Mouse (Mus musculus) large intestine, adult 2 months (tissue): ENCODE measurements around the gene Tmtc2. TPM values are rescaled to one million over a fixed set of nuclear protein-coding genes. Genes with fewer than 3 reads are reported as not detected.

ENCODE experiments used
- DNase-seq: peaks from one replicate; pipeline ENCODE4 v3.0.0-alpha.2; 2012; ENCODE audit warnings: low read depth, low spot score
- WGBS: fragments of 180-500 bp; shearing (Covaris S2); methylation state at CpG from one replicate; pipeline ENCODE4 v1.1.7; 2018; 5-methylcytosine and 5-hydroxymethylcytosine counted together
- polyA plus RNA-seq: library from polyadenylated mRNA; depleted of rRNA; stranded (reverse); fragments of >200 nt; gene quantifications from 2 replicates; pipeline ENCODE4 v1.2.3, GENCODE M21; 2012

Tmtc2 gene
- polyA plus RNA-seq, 1 experiment = 3.5 TPM

DNA sequence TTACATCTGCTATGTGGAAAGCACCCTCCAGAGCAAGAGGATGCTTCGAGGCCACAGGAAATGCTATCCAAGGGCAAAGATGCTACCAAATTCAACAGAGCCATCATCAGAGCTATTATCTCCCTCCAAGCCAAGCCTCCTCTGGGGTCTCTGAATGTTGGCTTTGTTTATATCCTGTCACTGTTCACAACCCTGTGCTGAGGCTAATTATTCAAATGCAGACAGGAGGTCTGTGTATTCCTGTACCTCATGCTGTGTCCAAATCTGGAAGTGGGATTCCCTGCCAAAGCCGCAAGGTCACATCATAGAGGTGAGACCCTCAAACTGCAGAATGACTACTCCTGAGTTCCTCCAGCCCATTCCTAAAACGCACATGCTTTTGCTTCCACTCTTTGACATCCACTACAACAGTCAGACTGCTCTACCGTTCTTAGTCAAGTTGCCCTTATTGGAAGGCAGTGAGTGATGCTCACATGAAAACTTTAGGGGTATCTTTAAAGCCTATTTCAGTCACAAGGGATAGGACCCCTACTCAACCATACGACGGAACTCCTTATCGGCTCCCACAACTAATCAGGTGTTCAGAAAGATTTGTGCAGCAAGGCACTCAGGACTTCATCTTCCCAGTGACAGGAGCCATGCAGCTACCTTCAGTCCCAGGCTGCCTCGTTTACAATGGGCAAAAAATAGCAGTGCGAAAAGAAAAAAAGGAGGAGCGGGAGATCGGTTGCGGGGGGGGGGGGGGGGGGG lies 64.9 kb downstream of the Tmtc2 start:
- no peak for DNase-seq
- WGBS = 78% methylated on average over 10 of the region's 12 CpGs

DNA sequence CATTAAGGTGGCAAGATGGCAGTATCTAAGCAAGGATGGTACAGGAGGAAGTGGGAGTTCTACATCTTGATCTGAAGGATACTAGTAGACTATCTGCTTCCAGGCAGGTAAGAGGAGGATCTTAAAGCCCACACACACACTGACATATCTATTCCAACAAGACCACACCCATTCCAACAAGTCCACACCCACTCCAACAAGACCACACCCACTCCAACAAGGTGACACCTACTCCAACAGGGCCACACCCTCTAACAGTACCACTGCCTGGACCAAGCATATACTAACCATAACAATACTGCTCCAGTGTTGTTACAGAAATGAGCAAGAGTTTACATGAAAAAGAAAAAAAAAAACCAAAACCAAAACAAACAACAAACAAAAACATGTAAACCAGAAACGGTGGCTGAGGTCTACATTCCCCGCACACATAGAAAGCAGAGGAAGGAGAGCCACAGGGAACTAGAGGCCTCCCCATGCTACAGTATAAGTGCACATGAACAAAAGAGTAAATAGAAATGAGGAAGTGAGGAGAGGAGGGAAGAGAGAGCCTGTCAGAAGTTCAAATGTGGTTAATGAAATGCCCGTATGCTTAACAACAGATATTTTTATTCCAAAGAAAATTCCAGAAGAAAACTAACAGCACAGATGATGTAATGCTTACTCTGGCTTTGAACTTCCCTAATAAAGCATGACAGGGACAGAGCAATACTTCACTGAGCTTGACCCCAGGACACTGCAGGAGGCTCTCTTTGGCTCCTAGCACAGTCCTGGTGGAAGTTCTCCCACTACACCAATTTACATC lies 66.1 kb downstream of the Tmtc2 start:
- 45% methylated on average over 3 of the region's 3 CpGs for WGBS
- no peak for DNase-seq

DNA sequence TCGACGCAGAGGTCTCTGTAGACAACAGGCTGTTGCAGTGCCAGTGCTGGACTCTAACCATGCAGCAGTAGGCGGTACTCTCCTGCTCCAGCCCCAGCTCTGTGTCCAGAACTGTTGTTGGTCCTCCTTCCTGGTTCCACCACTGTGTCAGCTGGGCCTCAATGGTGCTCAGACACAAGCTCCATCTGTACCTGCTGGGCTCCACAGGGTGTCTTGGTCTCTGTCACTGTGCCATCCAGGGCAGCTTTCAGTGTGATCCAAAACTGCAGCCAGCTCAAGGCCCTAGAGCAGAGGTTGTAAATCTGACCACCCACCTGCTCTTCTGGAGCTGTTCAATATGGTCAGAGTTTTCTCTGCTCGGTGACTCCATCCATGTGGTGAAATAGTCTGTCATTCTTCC lies 68.2 kb downstream of the Tmtc2 start:
- WGBS = 92% methylated on average over 4 of the region's 4 CpGs
- DNase-seq = no peak

DNA sequence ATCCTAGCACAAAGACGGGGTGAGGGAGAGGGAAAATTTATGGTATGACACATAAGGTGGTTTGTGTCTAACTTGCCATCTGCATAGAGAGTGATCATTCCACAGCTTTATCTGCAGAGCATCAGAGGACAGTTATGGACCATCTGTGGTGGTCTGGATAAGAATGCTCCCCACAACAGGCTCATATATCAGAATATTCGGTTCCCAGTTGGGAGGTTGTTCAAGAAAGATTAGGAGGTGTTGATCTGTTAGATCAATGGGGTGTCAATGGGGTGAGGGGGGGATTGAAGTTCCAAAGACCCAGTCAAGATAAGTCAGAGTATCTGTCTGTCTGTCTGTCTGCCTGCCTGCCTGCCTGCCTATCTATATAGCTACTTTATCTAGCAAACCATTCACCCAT lies 69.8 kb downstream of the Tmtc2 start:
- 77% methylated on average over 2 of the region's 2 CpGs for WGBS
- no peak for DNase-seq

DNA sequence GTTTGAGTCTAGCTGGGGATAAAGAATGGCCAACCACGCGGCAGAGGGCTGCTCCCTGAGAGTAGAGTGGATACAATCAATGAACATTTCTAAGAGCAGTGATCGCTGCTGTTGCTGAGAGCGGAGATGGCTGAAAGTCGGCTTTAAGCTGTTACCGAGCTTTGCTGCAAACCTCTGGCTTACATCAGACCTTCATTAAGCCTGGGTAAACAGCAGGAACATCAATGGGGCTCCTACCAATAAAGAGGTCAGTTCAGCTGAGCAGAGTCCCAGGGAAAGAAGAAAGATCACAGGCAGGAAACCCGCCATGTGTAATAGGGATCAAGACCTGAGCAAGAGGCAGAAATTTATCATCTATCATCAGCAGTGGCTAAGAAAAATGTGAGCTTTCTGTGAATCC lies 72.5 kb downstream of the Tmtc2 start:
- 78% methylated on average over 7 of the region's 7 CpGs for WGBS
- DNase-seq = no peak

DNA sequence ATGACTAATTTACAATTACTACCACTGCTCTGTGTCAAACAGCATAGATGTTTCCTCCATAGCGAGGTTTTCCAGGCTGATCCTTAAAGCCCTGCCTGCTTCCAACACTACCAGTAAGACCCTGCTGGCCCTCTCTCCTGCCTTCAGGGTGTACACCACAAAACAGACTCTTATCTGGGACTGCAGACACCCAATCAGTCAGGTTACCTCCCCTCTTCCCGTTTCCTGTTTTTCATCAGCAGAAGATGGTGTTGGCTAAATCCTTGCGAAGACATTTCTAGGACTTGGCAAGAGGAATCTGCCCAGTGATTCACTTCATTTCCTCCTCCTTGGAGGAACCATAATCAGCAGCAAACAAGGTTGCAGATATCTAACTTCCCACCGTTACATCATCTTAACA lies 73.8 kb downstream of the Tmtc2 start:
- DNase-seq = no peak
- 73% methylated on average over 4 of the region's 4 CpGs for WGBS

DNA sequence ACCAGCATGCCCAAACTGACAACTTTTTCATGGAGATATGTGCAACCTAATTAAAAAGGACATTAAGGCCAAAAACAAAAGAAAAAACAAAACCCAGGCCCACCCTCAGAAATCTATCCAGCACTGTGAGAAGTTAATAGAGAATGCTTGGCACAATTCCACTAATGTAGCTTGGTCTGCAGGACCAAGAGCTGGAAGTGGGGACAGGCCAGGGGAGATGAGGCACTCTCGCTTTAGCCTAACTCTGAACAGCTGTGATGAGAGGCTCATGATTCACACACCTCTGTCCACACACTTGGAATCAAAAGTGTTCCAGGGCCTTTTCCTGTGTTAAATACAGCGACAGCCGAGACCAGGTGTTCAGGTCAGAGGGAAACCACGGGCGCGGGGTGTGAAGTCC lies 79.0 kb downstream of the Tmtc2 start:
- DNase-seq = no peak
- WGBS = 76% methylated on average over 6 of the region's 6 CpGs

DNA sequence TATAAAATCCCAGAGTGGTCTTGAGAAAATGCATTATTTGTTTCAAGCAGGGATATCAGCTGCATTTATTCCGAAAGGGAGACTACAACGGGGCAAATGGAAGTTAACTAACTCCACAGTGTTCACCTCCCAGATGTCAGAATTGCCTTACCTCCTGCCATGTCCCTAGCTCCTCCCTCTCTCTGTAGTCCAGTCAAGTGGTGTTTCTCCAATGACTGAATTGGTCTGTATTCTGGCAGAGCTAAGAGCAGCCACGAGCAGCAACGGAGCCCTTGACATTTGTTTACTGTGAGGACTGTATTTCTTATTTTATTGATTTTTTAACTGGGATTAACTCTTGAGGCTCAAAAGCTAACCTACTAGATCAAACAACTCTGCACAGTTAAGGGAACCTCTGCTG lies 81.8 kb downstream of the Tmtc2 start:
- WGBS = 35% methylated on average over 4 of the region's 4 CpGs
- DNase-seq = no peak

DNA sequence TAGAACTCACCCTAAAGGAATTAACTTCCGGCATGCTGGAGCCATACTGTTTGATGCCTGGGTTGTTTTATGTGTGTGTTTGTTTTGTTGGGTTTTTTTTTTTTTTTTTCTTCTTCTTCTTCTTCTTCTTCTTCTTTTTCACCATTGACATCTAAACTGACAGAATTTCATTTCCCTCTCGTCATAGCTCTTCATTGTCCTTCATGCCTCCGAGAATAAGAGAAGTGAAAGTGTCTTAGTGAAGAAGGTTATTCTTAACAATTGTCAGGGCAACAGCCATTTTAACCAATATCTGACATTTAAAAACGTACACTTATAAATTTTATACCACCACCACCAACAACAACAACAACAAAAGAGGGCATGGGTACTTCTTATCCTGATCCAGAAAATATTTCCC lies 83.5 kb downstream of the Tmtc2 start:
- DNase-seq = no peak
- WGBS = 76% methylated on average over 4 of the region's 4 CpGs

DNA sequence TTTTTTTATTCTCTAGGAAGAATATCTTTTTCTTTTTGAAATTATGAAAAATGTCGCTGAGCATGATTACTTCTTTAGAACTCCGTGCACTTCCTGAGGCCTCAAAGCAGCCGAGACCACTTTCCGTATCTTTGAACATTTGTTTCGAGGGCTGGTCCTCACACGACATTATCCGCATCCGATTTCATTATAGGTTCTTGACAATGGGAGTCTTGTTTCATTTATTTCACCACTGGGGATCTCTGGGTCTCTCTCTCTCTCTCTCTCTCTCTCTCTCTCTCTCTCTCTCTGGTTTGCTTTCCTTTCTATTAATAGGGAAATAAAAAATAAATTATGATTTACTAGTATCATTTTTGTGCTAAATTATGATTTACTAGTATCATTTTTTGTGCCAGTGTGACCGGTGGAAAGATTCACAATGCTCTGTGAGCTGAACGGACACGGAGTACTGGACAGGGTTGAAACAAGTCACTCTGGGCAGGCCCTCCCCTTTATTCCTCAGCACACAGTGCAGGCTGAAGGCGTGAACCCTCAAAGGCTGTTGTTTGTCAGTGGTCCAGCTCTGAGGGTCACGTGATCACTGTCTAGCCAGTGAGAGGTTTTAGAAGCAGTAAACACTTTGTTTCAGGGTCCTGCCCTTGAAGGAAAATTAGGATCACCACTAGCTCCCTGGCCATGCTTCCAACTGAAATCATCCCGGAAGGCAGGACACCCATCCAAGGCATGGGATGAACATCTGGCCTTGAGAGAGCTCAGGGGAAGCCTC lies 84.1 kb downstream of the Tmtc2 start:
- WGBS = 90% methylated on average over 14 of the region's 14 CpGs
- no peak for DNase-seq

DNA sequence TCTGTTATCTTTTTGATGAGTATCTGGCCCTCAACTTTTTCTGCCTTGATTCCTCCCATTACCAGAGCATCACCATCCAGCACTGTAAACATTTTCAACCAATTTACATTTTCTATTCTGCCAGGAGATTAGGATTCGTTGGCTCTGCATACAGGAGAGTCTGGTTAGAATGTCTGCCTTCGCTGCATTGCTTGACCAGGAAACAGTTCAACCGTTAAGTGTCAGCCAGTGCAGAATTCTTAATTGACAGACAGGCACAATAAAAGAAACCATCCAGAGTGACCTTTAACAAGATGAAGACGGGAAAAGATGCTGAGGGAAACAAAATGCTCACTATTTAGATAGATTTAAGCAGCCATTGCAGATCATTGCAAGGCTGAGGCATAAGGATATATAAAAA lies 87.3 kb downstream of the Tmtc2 start:
- 59% methylated on average over 4 of the region's 4 CpGs for WGBS
- DNase-seq = no peak

DNA sequence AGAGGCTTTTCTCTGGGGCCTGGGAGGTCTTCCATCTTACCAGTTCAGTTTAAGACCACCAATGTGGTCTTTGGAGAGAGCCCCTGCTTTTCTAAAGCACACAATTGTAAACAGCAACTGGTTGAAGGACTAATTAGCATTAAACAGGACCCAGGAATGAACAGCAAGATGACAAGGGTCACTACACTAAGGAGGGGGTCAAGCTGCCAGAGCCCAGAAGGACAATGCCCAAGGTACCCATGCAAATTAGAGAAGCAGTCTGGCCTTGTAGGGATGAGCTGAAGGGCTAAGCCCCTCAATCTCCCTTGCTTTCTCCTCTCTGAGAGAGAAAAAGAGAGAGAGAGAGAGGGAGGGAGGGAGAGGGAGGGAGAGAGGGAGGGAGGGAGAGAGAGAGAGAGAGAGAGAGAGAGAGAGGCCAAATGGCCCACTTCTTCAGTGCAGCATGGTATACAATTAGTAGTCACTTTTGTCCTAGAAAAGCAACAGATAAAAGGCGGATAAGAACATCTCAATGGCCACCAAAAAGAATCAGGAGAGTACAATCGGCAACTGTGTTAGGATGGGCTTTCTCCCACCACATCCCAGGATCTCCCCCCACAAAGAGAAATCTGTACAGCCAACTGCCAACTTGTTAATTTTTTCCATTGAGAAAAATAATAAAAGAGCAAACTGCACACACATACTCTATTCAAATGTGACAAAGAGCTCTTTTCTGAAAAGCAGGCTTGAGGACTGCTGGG lies 89.7 kb downstream of the Tmtc2 start:
- 96% methylated on average over 2 of the region's 2 CpGs for WGBS
- no peak for DNase-seq

DNA sequence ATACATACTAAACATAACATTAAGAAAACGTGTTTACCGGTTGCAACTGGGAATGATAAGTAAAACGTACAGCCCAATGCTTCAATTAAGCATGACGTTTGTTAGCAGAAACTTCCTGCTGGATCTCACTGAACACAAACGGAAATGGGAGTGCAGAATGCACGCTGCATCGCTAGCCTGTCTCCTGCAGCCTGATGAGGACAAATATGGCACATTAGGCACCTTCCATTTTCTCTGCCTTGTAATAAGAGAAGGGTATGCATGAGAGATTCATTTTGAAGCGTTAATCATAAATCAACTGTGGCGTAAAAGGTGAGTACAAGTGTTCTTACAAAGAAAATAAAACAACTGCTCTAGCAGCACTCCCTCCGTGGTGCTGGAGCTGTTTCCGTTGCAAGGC lies 94.5 kb downstream of the Tmtc2 start:
- DNase-seq = no peak

DNA sequence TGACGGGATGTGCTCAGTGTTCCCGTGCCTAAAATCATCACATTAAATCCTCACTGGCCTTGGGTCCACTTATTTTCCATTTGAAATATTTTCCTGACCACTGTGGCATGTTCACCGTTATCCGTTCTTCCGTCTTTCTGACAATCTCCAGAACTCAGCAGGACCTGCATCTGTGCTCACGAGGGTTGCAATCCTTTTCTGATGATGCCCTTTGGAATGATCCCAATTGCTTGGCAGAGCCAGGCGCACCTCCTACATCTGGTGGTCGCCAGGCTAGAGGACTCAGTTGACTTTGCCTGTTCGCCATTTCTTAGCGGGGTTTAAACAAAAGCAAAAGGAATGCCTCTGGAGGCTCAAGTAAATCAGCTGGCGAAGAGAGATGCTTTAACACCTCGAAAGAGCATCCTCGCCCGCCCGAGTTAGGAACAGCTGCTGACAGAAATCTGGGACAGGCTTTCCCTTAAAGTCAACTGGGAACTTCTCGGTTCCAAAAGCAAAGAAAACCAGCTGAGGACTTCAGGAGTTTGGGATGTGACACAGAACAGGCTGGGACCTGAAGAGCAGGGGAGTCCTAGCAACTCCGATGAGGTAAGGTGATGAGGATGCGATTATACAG lies 96.5 kb downstream of the Tmtc2 start:
- DNase-seq = no peak
- 85% methylated on average over 18 of the region's 18 CpGs for WGBS

More for the DNA sequence above, 94.5 kb downstream of the Tmtc2 start:
- WGBS = 86% methylated on average over 11 of the region's 11 CpGs

DNA sequence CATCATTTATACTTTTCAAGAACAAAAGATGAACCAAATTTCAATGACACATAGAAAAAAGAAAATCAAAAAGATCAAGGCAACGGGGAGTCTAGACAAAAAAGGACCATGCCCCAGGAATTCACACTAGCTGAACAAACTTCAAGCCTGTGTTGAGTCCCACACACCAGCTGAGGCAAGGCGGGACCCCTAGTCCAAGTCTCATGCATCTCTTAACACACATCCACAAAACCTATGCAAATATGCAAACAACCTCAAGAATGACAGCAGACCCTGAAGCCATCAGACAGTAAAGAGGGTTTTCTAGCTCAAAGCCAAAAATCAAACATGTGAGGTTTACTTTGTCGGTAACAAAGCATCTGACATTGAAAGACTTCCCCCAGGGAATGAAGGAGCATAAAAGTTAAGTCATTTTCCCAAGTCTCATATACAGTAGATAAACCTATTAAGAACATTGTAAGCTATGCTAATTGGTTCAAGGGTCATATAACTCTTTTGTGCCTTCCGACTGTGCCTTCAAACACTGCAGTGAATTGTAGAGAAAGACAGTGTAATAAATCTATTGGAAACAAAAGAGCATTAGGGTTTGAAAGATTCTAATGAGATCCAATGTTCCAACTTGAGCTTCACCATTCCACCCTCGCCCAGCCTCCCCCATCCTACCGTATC lies 100.0 kb downstream of the Tmtc2 start:
- 75% methylated on average over 6 of the region's 6 CpGs for WGBS
- DNase-seq = no peak

DNA sequence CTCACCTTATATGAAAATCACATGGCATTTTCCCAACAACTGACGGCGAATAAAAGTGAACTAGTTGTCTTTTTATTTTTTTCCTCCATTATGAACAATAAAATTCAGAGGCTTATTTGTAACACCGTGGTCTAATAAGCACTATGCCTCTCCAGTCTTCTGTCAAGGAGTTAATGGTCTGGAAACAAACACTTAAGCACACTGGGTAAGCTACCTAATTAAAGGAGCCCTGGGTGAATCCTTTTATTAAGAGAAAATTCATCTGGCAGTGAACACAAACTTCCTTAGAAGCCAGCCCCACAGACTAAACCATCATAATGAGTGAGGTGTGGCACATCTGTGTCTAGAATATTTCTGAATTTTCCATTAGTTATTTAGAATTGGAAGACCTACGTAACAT lies 109.9 kb downstream of the Tmtc2 start:
- DNase-seq = no peak
- WGBS = 91% methylated on average over 4 of the region's 4 CpGs

DNA sequence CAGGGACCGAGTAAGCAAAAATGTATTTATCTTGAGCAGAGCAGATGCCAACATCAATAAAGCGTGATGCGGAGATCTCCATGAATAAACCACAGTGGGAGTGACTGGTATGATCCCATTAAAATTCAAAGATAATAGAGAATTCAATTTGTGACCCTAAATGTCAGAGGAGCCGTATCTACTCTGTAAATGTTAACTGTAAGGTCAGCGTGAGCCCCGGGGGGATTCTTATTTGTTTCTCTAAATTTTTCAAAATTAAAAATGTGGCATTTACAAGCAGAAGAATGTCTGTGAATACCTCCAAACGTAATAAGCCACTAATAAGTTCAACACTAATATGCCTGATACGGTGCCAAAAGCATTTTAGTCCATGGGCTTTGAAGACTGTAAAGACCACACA lies 120.8 kb downstream of the Tmtc2 start:
- WGBS = 86% methylated on average over 8 of the region's 8 CpGs
- no peak for DNase-seq

DNA sequence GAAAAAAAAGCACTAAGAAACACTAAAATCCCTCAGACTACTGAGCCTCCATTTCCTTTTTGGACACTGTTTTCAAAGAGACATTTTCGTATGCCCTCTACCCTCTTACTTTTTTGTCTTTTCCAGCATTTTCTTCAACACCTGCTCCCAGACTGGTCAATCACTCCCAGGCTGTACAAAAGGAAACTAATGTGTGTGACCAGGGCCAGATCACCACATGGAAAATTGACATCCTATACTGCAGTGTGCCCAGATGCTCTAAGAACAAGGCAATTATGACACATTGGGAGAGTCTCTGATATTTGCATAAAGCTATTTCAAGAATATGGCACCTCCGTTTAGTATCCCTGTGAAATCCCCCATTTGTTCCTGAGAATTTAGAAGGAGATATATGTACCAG lies 127.1 kb downstream of the Tmtc2 start:
- 93% methylated on average over 2 of the region's 2 CpGs for WGBS
- DNase-seq = no peak

DNA sequence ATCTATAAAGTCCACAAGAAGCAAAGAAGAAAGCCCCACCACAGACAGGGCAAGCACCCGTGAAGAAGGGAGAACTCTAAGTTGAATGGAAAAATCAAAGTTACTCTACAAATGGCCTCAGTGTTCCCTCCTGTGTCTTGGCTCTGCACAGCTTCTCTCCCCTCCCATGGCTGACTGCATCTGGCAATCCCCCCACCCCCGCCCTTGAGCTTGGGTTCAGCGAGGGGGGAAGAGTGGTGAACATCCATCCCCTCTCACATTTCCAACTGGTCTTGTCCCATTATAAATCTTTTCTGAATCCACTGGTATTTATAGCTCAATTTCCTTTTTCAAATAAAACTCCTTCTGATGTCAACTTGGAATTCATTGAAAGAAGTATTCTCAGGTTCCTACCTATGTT lies 129.9 kb downstream of the Tmtc2 start:
- DNase-seq = no peak
- WGBS = 78% methylated on average over 3 of the region's 3 CpGs
